In the genomic region with DNA sequence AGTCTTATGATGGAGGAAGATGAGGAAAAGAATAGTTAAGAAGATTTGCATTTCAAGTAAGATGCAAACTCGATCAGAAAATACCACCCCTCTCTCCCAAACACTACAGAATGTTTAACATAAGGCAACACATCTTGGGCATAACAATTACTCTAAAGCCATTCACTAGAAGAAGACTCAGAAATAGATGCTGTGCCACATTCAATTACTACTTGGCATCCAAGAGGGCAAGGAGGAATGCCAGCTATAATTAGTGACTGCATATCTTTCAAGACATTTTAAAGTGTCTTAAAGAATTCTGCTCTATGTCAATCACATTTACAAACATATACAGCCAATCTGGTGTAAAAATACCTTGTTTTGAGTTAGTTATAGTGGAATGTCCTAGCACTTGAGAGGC, we compare ENCODE assay signal across 27 mouse cellular contexts.
"Had no signal": no experiment of that assay in that cellular context is flagged by ENCODE, and none has a peak within 500 bp of the region (broad histone marks: within the 10 kb centered on the region; RNA-seq: fewer than 3 reads in every experiment).

No protein-coding gene starts in this region.

- H3K4me2 ChIP-seq: heart, embryonic 11.5 days; heart, embryonic 13.5 days; heart, embryonic 15.5 days; hindbrain, embryonic 13.5 days; hindbrain, embryonic 15.5 days; kidney, embryonic 15.5 days; limb, embryonic 13.5 days; limb, embryonic 15.5 days; liver, embryonic 12.5 days had no signal

- DNase-seq: gastrocnemius, postnatal 14 days; gastrocnemius, postnatal 36 days; heart, adult 11 months; heart, adult 2 months; heart, postnatal 14 days; heart, postnatal 36 days; kidney, adult 11 months; kidney, adult 2 months; kidney, adult 9 months; kidney, postnatal 14 days; kidney, postnatal 36 days; layer of hippocampus, adult 9-11 months; layer of hippocampus, postnatal 36 days; left cerebral cortex, postnatal 4 days had no signal

- H3K27ac ChIP-seq: heart, adult 2 months; heart, embryonic 13.5 days; heart, embryonic 15.5 days; hindbrain, embryonic 13.5 days; hindbrain, embryonic 15.5 days; hindbrain, postnatal 0 days; kidney, embryonic 15.5 days; kidney, postnatal 0 days; limb, embryonic 13.5 days; limb, embryonic 15.5 days; liver, embryonic 12.5 days; liver, embryonic 14.5 days had no signal

- ATAC-seq: hindbrain, postnatal 0 days; intestine, embryonic 16.5 days; liver, embryonic 12.5 days had no signal

- H3K4me3 ChIP-seq: heart, adult 2 months; heart, embryonic 13.5 days; heart, embryonic 15.5 days; hindbrain, embryonic 13.5 days; hindbrain, embryonic 15.5 days; kidney, embryonic 15.5 days; limb, embryonic 13.5 days; limb, embryonic 15.5 days; liver, embryonic 12.5 days had no signal

- H3K27me3 ChIP-seq: heart, embryonic 13.5 days; heart, embryonic 15.5 days; hindbrain, embryonic 13.5 days; hindbrain, embryonic 15.5 days; kidney, embryonic 15.5 days; limb, embryonic 15.5 days; liver, embryonic 12.5 days had no signal

- H3K9me3 ChIP-seq: heart, embryonic 13.5 days; heart, embryonic 15.5 days; hindbrain, embryonic 13.5 days; hindbrain, embryonic 15.5 days; kidney, embryonic 15.5 days; limb, embryonic 13.5 days; limb, embryonic 15.5 days; liver, embryonic 12.5 days had no signal

- H3K9ac ChIP-seq: heart, embryonic 13.5 days; heart, embryonic 15.5 days; hindbrain, embryonic 13.5 days; hindbrain, embryonic 15.5 days; kidney, embryonic 15.5 days; limb, embryonic 13.5 days; limb, embryonic 15.5 days; liver, embryonic 12.5 days; liver, embryonic 14.5 days had no signal

- H3K4me1 ChIP-seq: hindbrain, embryonic 15.5 days; limb, embryonic 13.5 days; limb, embryonic 15.5 days; liver, embryonic 12.5 days had no signal

- H3K36me3 ChIP-seq: heart, embryonic 15.5 days; hindbrain, embryonic 13.5 days; hindbrain, embryonic 15.5 days; kidney, embryonic 15.5 days; limb, embryonic 13.5 days; limb, embryonic 15.5 days; liver, embryonic 12.5 days had no signal
